Mouse (Mus musculus) kidney, embryonic 14.5 days (tissue): ENCODE measurements around the gene Rnd3. TPM values are rescaled to one million over a fixed set of nuclear protein-coding genes. Genes with fewer than 3 reads are reported as not detected.

Experiments used
- ATAC-seq: fragments of 200-750 bp; cut with Nextera tagmentation; 2 replicates; pipeline ENCODE4 v1.8.0; 2017; ENCODE audit warnings: moderate number of reproducible peaks, mild to moderate bottlenecking, moderate TSS enrichment, moderate library complexity; ENCODE audit not compliant: low FRiP score, low TSS enrichment
- H3K27ac ChIP-seq: fragments of 300-500 bp; sonication (generic); 2 replicates; pipeline ENCODE4 v1.5.1; 2014; ENCODE audit warnings: low read depth, mild to moderate bottlenecking, low read length, moderate library complexity, mixed read lengths
- H3K27me3 ChIP-seq: fragments of 300-500 bp; sonication (generic); 2 replicates; pipeline ENCODE4 v1.6.1; 2014; ENCODE audit warnings: mild to moderate bottlenecking, low read length; ENCODE audit not compliant: control insufficient read depth, insufficient read depth
- H3K36me3 ChIP-seq: fragments of 300-500 bp; sonication (generic); 2 replicates; pipeline ENCODE4 v1.6.1; 2014; ENCODE audit warnings: low read length, mixed read lengths; ENCODE audit not compliant: control insufficient read depth, insufficient read depth
- H3K4me1 ChIP-seq: fragments of 300-500 bp; sonication (generic); 2 replicates; pipeline ENCODE4 v1.6.1; 2014; ENCODE audit warnings: low read length, mixed read lengths; ENCODE audit not compliant: control insufficient read depth, insufficient read depth
- H3K4me2 ChIP-seq: fragments of 300-500 bp; sonication (generic); replicated peaks from 2 replicates; pipeline ENCODE4 v1.6.1; 2014; ENCODE audit warnings: low read depth, mild to moderate bottlenecking, low read length
- H3K4me3 ChIP-seq: fragments of 300-500 bp; sonication (generic); 2 replicates; pipeline ENCODE4 v1.5.1; 2014; ENCODE audit warnings: mild to moderate bottlenecking, low read length
- H3K9ac ChIP-seq: fragments of 300-500 bp; sonication (generic); 2 replicates; pipeline ENCODE4 v1.6.1; 2014; ENCODE audit warnings: low read depth, mild to moderate bottlenecking, low read length, moderate library complexity
- H3K9me3 ChIP-seq: fragments of 300-500 bp; sonication (generic); 2 replicates; pipeline ENCODE4 v1.6.1; 2016; ENCODE audit warnings: low read length; ENCODE audit not compliant: control insufficient read depth
- WGBS: fragments of 180-500 bp; shearing (Covaris S2); extraction: QIAGEN DNeasy Blood & Tissue Kit; methylation state at CpG from one replicate; pipeline ENCODE4 v1.1.7; 2014; 5-methylcytosine and 5-hydroxymethylcytosine counted together
- polyA plus RNA-seq: library from polyadenylated mRNA; unstranded; fragments of >200 nt; fragmentation: Nextera tagmentation; extraction: Ambion mirVana; gene quantifications from 2 replicates; pipeline ENCODE4 v1.2.1, GENCODE M21; 2014

The Rnd3 gene
- polyA plus RNA-seq = 23.8 and 41.5 TPM in 2 replicates

DNA sequence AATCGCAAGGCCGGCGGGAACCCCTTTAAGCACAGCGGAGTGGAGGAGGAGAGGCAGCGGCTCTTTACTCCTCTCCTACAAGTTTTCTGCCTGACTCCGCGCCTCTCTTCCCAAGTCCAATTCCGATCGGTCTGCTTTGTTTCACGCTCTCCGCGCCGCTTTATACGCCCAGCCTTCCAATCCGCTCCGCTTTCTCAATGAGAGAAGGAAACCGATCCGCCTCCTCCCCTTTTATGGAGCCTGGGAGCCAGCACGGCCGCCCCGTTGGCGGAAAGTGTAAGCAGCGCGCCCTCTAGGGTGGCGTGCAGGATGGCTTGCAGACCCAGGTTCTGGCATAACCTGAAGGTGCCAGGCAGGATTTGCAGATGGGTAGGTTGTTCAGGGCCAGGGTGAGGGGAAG, at the start of gene Rnd3:
Gene Rnd3 (minus strand): TSS at position 137 of the 400 bp plus-strand sequence.
- H3K4me3 ChIP-seq = peak within 1 kb of the TSS; percentile 89
- H3K4me2 ChIP-seq = peak within 1 kb of the TSS; percentile 70
- peak within 1 kb of the TSS; percentile 89 for H3K9ac ChIP-seq
- H3K4me1 ChIP-seq = peaks cover 19% of the 10 kb centered on the region
- under 1% methylated on average over 25 of the region's 25 CpGs for WGBS
- no peaks in the 10 kb centered on the region for H3K9me3 ChIP-seq
- no peaks in the 10 kb centered on the region; the same call in 1 of the 2 replicates for H3K36me3 ChIP-seq
- no peaks in the 10 kb centered on the region for H3K27me3 ChIP-seq
- H3K27ac ChIP-seq = peak within 1 kb of the TSS; percentile 90
- peak; percentile 79 for ATAC-seq

DNA sequence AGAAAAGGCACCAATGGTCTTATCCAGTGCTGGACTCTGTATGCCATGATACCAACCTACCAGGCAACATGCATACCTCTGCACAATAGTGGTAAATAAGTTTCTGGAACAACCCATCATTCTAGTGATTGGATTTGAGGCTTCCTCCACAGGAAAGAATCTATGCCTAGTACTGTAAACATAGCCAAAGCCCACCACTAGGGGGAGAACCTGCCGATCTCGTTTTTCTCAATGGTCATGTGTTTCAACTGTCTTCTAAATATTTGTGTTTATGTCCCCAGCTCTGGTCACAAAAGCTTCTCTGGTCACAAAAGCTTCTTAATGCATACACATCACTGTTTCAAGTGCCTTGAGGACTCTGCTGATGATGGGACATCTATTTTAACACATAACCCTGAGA, 43.4 kb upstream of the Rnd3 start:
- 61% methylated on average over 2 of the region's 2 CpGs for WGBS
- no peak for ATAC-seq
- Histone ChIP-seq H3K4me3 (no peak overlapping the region), H3K4me2 (no peak overlapping the region), H3K27ac (no peak overlapping the region), H3K36me3 (no peaks in the 10 kb centered on the region), H3K27me3 (no peaks in the 10 kb centered on the region), H3K9ac (no peak overlapping the region), H3K4me1 (no peaks in the 10 kb centered on the region), H3K9me3 (no peaks in the 10 kb centered on the region; the same call in 1 of the 2 replicates)

DNA sequence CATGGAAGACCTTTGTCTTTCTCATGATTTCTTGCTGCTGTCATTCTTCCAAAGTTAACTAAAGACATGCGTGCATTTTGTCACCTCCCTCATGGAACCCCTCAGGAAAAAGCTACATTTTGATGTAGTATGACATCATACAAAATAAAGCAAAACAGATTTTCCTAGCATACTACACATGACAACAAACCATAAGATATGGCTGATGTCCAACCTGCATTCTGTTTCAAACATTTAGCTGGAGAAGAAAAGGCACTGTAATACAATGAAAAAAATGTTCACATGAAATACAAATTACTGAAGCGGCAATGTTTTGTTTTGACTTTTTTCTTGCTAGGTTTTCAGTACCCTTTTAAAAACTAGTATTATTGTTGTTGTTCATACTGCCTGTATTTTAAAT, 36.9 kb upstream of the Rnd3 start:
- no peaks in the 10 kb centered on the region for H3K36me3 ChIP-seq
- H3K4me3 ChIP-seq = no peak overlapping the region
- no peaks in the 10 kb centered on the region for H3K4me1 ChIP-seq
- no peak overlapping the region for H3K4me2 ChIP-seq
- no peaks in the 10 kb centered on the region for H3K9me3 ChIP-seq
- no peak overlapping the region for H3K27ac ChIP-seq
- ATAC-seq = no peak
- H3K9ac ChIP-seq = no peak overlapping the region
- WGBS = 92% methylated on average over 2 of the region's 2 CpGs
- no peaks in the 10 kb centered on the region for H3K27me3 ChIP-seq

DNA sequence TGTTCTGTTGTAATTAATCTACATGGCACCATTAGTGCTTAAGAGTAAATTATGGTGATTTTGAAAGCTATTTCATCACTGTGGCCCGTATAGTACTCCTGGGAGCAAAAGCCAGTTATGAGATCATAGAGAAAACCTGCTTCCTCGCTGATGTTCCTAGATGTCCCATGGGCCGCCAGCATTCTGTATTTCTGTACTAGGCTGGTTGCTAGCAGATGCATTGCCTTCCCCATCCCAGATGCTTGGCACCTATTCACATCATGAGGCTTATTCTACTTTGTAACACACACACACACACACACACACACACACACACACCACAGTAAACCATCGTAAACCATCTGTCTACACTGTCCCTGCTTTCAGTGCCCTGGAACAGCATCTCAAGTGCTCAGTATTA, 34.1 kb upstream of the Rnd3 start:
- no peaks in the 10 kb centered on the region for H3K4me1 ChIP-seq
- no peak overlapping the region for H3K27ac ChIP-seq
- no peaks in the 10 kb centered on the region for H3K27me3 ChIP-seq
- no peak overlapping the region for H3K9ac ChIP-seq
- no peaks in the 10 kb centered on the region for H3K9me3 ChIP-seq
- H3K36me3 ChIP-seq = no peaks in the 10 kb centered on the region
- no peak overlapping the region for H3K4me2 ChIP-seq
- WGBS = 92% methylated on average over 4 of the region's 4 CpGs
- H3K4me3 ChIP-seq = no peak overlapping the region
- no peak for ATAC-seq

DNA sequence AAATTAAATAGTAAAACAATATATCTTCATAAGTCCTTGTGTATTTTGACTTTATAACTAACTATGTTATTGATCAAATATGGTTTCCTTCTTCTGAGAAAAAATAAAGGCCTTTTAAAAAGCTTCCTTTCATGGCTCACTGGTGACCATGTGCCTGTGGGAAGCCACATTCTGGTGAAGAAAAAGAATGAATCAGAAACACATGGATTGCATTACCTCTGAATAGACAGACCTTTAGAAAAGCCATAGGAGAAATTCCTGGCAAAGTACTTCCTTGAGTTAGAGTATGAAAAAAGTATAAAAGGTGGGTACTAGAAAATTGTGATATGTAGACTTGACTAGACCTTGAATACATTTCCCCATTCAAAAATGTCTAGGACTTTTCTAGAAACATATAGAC, 32.5 kb upstream of the Rnd3 start:
- no peak overlapping the region for H3K4me3 ChIP-seq
- H3K27me3 ChIP-seq = no peaks in the 10 kb centered on the region
- no peak for ATAC-seq
- H3K4me1 ChIP-seq = no peaks in the 10 kb centered on the region
- no peak overlapping the region for H3K27ac ChIP-seq
- H3K9me3 ChIP-seq = no peaks in the 10 kb centered on the region
- no peaks in the 10 kb centered on the region for H3K36me3 ChIP-seq
- H3K9ac ChIP-seq = no peak overlapping the region
- H3K4me2 ChIP-seq = no peak overlapping the region

DNA sequence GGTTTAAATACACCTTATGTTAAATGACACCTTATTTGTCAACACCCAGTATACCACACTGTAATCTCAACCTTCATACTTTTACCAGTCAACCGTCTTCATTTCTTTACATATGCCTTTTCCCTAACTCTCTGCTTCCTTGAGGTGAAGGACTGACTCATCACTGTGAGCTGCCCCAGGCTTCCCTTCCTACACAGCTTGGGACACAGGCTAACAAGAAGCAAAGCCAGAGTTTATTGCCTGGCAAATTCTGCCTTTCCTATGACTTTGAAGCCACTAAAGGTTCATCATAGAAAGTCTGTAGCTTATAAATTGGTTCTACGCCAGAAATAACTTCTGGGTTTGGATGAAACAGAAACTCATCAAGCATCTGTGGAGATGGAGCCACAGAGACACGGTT, 30.2 kb upstream of the Rnd3 start:
- H3K4me2 ChIP-seq = no peak overlapping the region
- no peak overlapping the region for H3K4me3 ChIP-seq
- H3K9me3 ChIP-seq = no peaks in the 10 kb centered on the region
- WGBS = 77% methylated on average over 3 of the region's 3 CpGs
- no peak overlapping the region for H3K9ac ChIP-seq
- no peaks in the 10 kb centered on the region for H3K4me1 ChIP-seq
- H3K27me3 ChIP-seq = no peaks in the 10 kb centered on the region
- no peaks in the 10 kb centered on the region for H3K36me3 ChIP-seq
- ATAC-seq = no peak
- H3K27ac ChIP-seq = no peak overlapping the region

DNA sequence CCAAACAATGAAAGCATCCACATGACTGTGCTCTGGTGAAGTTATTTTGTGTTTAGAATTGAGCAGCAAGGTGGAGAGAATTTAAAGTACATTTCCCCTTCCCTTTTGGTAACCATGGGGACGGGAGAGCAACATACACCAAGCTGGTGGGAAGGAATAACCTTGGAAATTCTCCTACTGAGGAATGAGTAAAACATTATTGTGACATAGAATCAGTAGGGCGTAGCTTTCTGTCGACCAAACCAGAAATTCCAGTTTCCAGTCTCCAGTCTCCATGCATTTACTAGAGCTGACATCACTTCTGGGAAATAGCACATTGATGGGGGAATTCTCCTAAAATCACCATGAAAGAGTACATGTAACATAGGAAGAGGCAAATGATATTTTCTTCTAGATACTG, 28.7 kb upstream of the Rnd3 start:
- Histone ChIP-seq H3K4me2 (no peak overlapping the region), H3K9ac (no peak overlapping the region), H3K4me1 (no peaks in the 10 kb centered on the region), H3K27me3 (no peaks in the 10 kb centered on the region), H3K9me3 (no peaks in the 10 kb centered on the region), H3K27ac (no peak overlapping the region), H3K36me3 (no peaks in the 10 kb centered on the region), H3K4me3 (no peak overlapping the region)
- WGBS = 72% methylated on average over 3 of the region's 3 CpGs
- no peak for ATAC-seq

DNA sequence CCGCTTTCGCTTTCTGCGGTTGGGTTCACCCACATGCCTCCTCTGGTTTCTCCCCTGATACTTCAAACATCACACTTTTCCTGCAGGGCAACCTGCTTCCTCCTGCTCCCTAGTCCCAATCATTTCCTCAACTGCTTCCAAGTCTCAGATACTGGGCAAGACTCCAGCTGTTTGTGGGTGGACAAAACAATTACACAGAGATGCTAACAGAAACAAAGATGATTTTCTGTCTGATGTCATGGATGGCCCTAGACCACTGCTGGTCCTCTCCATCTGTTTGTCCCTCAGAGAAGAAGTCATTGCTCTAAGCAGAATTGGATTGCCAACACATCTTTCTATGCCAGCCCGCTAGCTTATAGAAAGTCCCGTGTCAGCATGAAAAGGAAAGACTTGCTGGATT, 26.4 kb upstream of the Rnd3 start:
- Histone ChIP-seq H3K4me3 (no peak overlapping the region), H3K4me1 (no peaks in the 10 kb centered on the region), H3K36me3 (no peaks in the 10 kb centered on the region), H3K9me3 (no peaks in the 10 kb centered on the region), H3K9ac (no peak overlapping the region), H3K27ac (no peak overlapping the region), H3K27me3 (no peaks in the 10 kb centered on the region), H3K4me2 (no peak overlapping the region)
- no peak for ATAC-seq
- WGBS = 90% methylated on average over 5 of the region's 5 CpGs

DNA sequence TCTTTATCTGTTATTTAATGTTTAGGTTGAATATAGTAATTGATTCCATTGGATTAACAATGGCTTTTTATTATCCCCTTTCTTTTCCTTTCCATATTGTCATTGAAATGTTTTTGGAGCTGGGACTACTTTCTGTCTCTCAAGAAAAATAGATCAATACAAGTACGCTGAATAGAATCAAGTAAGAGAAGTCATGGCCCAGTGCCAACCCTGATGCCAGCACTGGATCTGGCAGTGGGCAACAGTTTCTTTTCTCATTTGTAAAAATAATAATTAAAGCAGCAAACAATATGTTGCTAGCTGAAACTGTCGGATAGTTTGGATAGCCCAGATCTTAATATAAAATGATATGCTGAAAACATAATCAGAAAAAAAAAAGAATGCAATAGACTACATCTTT, 12.2 kb upstream of the Rnd3 start:
- Histone ChIP-seq H3K9me3 (no peaks in the 10 kb centered on the region), H3K4me3 (no peak overlapping the region), H3K4me2 (no peak overlapping the region), H3K27me3 (no peaks in the 10 kb centered on the region), H3K9ac (no peak overlapping the region), H3K36me3 (no peaks in the 10 kb centered on the region), H3K4me1 (0 out of 2 replicates have a peak, but pooled peaks cover under 1% of the 10 kb centered on the region), H3K27ac (no peak overlapping the region)
- ATAC-seq = no peak
- WGBS = 87% methylated on average over 2 of the region's 2 CpGs
